ENCODE assay signal across 15 mouse cellular contexts in the genomic region with DNA sequence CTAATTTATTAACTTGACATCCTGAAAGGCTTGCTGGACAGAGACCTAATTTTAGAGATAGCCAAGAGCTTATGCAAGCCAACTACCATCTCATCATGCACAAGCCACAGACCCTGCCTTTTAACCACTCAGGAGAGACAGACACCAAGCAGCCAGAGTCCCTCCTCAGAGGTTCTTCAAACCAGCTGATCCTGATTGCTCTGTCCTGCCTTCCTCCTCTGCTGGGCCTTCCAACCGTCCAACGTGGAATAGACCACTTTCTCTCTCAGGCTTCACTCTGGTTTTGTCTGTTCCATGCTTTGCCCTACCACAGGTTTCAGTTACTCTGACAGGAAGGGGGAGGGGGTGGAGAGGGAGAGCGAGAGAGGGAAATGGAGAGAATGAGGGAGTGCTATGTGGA.
DNase-seq lines count a peak whose midpoint lies in the region; ATAC-seq and TF ChIP-seq lines count a peak whose summit lies in the region.
"Had no signal": no experiment of that assay in that cellular context is flagged by ENCODE, and none has a peak within 500 bp of the region (broad histone marks: within the 10 kb centered on the region; RNA-seq: fewer than 3 reads in every experiment).

No protein-coding gene starts in this region.

- no peak for TF ChIP-seq CTCF in cerebellum, adult 2 months (IDR thresholded peaks at IDR 0.05; ENCODE audit: borderline replicate concordance, insufficient read depth, low read depth, low read length)
- TF ChIP-seq CTCF in thymus, adult 2 months (IDR thresholded peaks at IDR 0.05; ENCODE audit: borderline replicate concordance, control insufficient read depth, extremely low read depth, insufficient read depth, low read length, poor library complexity): no peak

- TF ChIP-seq POLR2A in cerebellum, adult 2 months (IDR thresholded peaks at IDR 0.05; ENCODE audit: borderline replicate concordance, insufficient read depth, low read length): no peak
- TF ChIP-seq POLR2A in thymus, adult 2 months (IDR thresholded peaks at IDR 0.05; ENCODE audit: control insufficient read depth, extremely low read depth, insufficient read depth, low read length, poor library complexity): no peak

- H3K4me1 ChIP-seq in cerebellum, adult 2 months (ENCODE audit: control insufficient read depth, insufficient read depth, low read length): peaks cover 62% of the 10 kb centered on the region
- H3K4me1 ChIP-seq in heart, embryonic 12.5 days (replicated peaks): peaks cover 75% of the 10 kb centered on the region
- peaks cover 47% of the 10 kb centered on the region for H3K4me1 ChIP-seq in thymus, adult 2 months (replicated peaks; ENCODE audit: control insufficient read depth, insufficient read depth, low read length)
- peaks cover 42% of the 10 kb centered on the region for H3K4me1 ChIP-seq in midbrain, embryonic 15.5 days

- no peaks in the 10 kb centered on the region for H3K9me3 ChIP-seq in heart, embryonic 12.5 days (replicated peaks)
- H3K9me3 ChIP-seq in midbrain, embryonic 15.5 days: no peaks in the 10 kb centered on the region
- H3K9me3 ChIP-seq: forebrain, embryonic 10.5 days; liver, embryonic 15.5 days had no signal

- H3K4me2 ChIP-seq in heart, embryonic 12.5 days: 0 out of 2 replicates have a peak overlapping the region, but pooled peaks have one; percentile 2
- no peak overlapping the region for H3K4me2 ChIP-seq in midbrain, embryonic 15.5 days
- H3K4me2 ChIP-seq: liver, embryonic 15.5 days had no signal

- ATAC-seq in heart, embryonic 12.5 days (ENCODE audit: insufficient number of reproducible peaks, low FRiP score): no peak
- peak; percentile 30 for ATAC-seq in megakaryocyte progenitor cell, adult 5-6 weeks (replicated peaks; ENCODE audit: poor library complexity)
- no peak for ATAC-seq in midbrain, embryonic 15.5 days (replicated peaks)
- ATAC-seq: hindbrain, embryonic 16.5 days; intestine, postnatal 0 days had no signal

- peak overlapping the region; percentile 78 for H3K27ac ChIP-seq in cerebellum, adult 2 months (ENCODE audit: insufficient read depth, low read length)
- peak overlapping the region; percentile 96 for H3K27ac ChIP-seq in heart, embryonic 12.5 days (ENCODE audit: poor library complexity, severe bottlenecking)
- no peak overlapping the region for H3K27ac ChIP-seq in thymus, adult 2 months (ENCODE audit: control insufficient read depth, insufficient read depth, low read length)
- H3K27ac ChIP-seq in midbrain, embryonic 15.5 days: no peak overlapping the region
- H3K27ac ChIP-seq: liver, embryonic 15.5 days had no signal

- WGBS in cerebellum, adult 2 months: 36% methylated on average over 3 of the region's 3 CpGs
- 54% methylated on average over 3 of the region's 3 CpGs for WGBS in heart, embryonic 12.5 days
- WGBS in thymus, adult 2 months: 7% methylated on average over 3 of the region's 3 CpGs
- WGBS in midbrain, embryonic 15.5 days: 69% methylated on average over 3 of the region's 3 CpGs

- no peak for DNase-seq in cerebellum, adult 2 months
- no peak for DNase-seq in cerebellum, adult 8-10 months
- no peak for DNase-seq in heart, adult 18-20 months
- peak; percentile 39 for DNase-seq in thymus, postnatal 14 days
- no peak for DNase-seq in thymus, adult 2 months
- DNase-seq: midbrain, embryonic 14.5 days had no signal

- no peak overlapping the region for H3K4me3 ChIP-seq in cerebellum, adult 2 months (replicated peaks; ENCODE audit: insufficient read depth, low read depth, low read length)
- no peak overlapping the region for H3K4me3 ChIP-seq in heart, embryonic 12.5 days
- no peak overlapping the region for H3K4me3 ChIP-seq in thymus, adult 2 months (ENCODE audit: control insufficient read depth, insufficient read depth, low read length)
- no peak overlapping the region for H3K4me3 ChIP-seq in midbrain, embryonic 15.5 days
- H3K4me3 ChIP-seq: forebrain, embryonic 10.5 days; liver, embryonic 15.5 days; myocyte had no signal

- H3K27me3 ChIP-seq in cerebellum, adult 2 months (ENCODE audit: control insufficient read depth, insufficient read depth, low read length): no peaks in the 10 kb centered on the region
- H3K27me3 ChIP-seq in heart, embryonic 12.5 days (replicated peaks): no peaks in the 10 kb centered on the region
- H3K27me3 ChIP-seq in thymus, adult 2 months (ENCODE audit: control insufficient read depth, insufficient read depth, low read length): no peaks in the 10 kb centered on the region
- no peaks in the 10 kb centered on the region for H3K27me3 ChIP-seq in midbrain, embryonic 15.5 days (replicated peaks)
- H3K27me3 ChIP-seq: CH12.LX; liver, embryonic 15.5 days had no signal

- no peak overlapping the region for H3K9ac ChIP-seq in heart, embryonic 12.5 days
- no peak overlapping the region for H3K9ac ChIP-seq in midbrain, embryonic 15.5 days
- H3K9ac ChIP-seq: liver, embryonic 15.5 days had no signal

- H3K36me3 ChIP-seq in heart, embryonic 12.5 days: peaks cover 17% of the 10 kb centered on the region
- peaks cover 10% of the 10 kb centered on the region for H3K36me3 ChIP-seq in thymus, adult 2 months (ENCODE audit: control insufficient read depth, insufficient read depth, low read length)
- H3K36me3 ChIP-seq in midbrain, embryonic 15.5 days (replicated peaks): no peaks in the 10 kb centered on the region

Comparison
In these comparisons a context has a peak if more than half of its experiments do, and no peak if none do; other contexts are left out.
1. H3K27ac ChIP-seq: peak in cerebellum, adult 2 months (single experiment) and heart, embryonic 12.5 days (single experiment); none in thymus, adult 2 months (single experiment) and midbrain, embryonic 15.5 days (single experiment).